Mouse (Mus musculus) G1E (cell line): ENCODE results near the gene Chchd4.

ENCODE experiments used
- CTCF ChIP-seq: IDR thresholded peaks from 2 replicates; pipeline ENCODE4 v1.5.1; 2012; ENCODE audit warnings: low read depth, low read length, inconsistent platforms, mixed read lengths
- GATA1 ChIP-seq: IDR thresholded peaks from 2 replicates; pipeline ENCODE4 v1.6.1; 2012; ENCODE audit warnings: borderline replicate concordance, low read length, inconsistent platforms, mixed read lengths
- GATA2 ChIP-seq: IDR thresholded peaks from 2 replicates; pipeline ENCODE4 v1.6.1; 2012; ENCODE audit warnings: low read depth, low read length, inconsistent platforms, borderline replicate concordance
- POLR2AphosphoS5 ChIP-seq: IDR thresholded peaks from 2 replicates; pipeline ENCODE4 v1.6.1; 2012; ENCODE audit warnings: low read depth, low read length, inconsistent platforms; ENCODE audit not compliant: insufficient replicate concordance
- TAL1 ChIP-seq: conservative IDR thresholded peaks from 2 replicates; pipeline ENCODE4 v1.6.1; 2012; ENCODE audit warnings: low read depth, low read length, inconsistent platforms, mixed read lengths

DNA sequence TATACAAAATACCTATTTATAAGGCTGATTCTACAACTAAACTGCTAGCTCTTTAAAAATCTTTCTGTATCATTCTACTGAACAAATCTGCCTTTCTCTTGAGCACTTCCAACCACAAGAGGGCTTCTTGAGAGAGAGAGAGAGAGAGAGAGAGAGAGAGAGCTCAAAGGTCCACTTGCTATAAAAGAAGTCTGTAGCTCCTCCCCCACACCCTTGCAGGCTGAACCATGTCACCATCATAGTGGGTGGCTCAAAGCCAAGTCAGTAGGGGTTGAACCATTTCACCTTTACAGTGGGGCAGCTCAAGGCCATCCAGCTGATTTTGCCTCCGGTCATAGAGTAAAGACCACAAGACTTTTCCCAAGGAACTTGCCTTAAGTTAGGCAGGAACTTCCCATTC, 13.9 kb downstream of the Chchd4 start:
- no peak for TF ChIP-seq CTCF
- TF ChIP-seq GATA1, result no peak
- TF ChIP-seq TAL1, result no peak
- no peak for TF ChIP-seq GATA2
- no peak for TF ChIP-seq POLR2AphosphoS5
